Mouse (Mus musculus): ENCODE data around the gene Cst7. TPM values are rescaled to one million over a fixed set of nuclear protein-coding genes. Genes with fewer than 3 reads are reported as not detected.

Gene Cst7
- polyA plus RNA-seq, 1 experiment from 2014 or later, result 0.26 TPM

- Histone ChIP-seq H3K4me2 (no peak overlapping the region), H3K27me3 (no peaks in the 10 kb centered on the region), H3K4me1 (replicated peaks) (no peaks in the 10 kb centered on the region), H3K36me3 (peaks cover 5% of the 10 kb centered on the region; the same call in 1 of the 2 replicates), H3K9me3 (no peaks in the 10 kb centered on the region), H3K27ac (replicated peaks) (no peak overlapping the region), H3K4me3 (no peak overlapping the region), H3K9ac (no peak overlapping the region)
- ATAC-seq (ENCODE audit: low FRiP score, low read depth), result no peak
- WGBS, result 96% methylated on average over 2 of the region's 2 CpGs
These were observed 30.0 kb downstream of the Cst7 start for GRCm38 (mm10) chr2:150600263-150600662.

- 87% methylated on average over 2 of the region's 2 CpGs for WGBS
- no peaks in the 10 kb centered on the region for H3K9me3 ChIP-seq
- ATAC-seq (ENCODE audit: low FRiP score, low read depth), result no peak
- H3K9ac ChIP-seq, result no peak overlapping the region
- no peaks in the 10 kb centered on the region for H3K27me3 ChIP-seq
- no peak overlapping the region for H3K4me3 ChIP-seq
- H3K4me1 ChIP-seq (replicated peaks), result peaks cover 3% of the 10 kb centered on the region
- H3K27ac ChIP-seq (replicated peaks), result no peak overlapping the region
- no peak overlapping the region for H3K4me2 ChIP-seq
- H3K36me3 ChIP-seq, result peaks cover 3% of the 10 kb centered on the region; the same call in 1 of the 2 replicates
These were observed 32.0 kb downstream of the Cst7 start for GRCm38 (mm10) chr2:150602166-150602565.

DNA sequence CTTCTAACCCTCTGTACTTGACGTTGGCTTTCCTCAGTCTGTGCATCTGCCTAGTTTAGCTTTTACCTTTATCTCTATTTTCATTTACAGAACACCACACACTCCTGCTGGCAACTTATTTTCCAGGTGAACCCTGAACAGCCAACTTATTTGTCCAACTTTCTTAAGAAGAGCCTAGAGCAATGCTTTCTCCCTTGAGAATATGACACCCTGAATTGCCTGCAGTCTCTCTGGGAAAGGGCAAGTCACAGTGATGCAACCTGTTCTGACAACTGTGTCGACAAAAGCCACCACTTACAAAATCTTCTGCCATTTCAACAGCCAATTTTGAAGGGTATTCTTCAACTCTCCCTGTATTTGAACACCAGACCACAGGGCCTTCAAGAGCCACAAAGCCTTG, 34.6 kb downstream of the Cst7 start:
- WGBS, result 85% methylated on average over 2 of the region's 2 CpGs
- Histone ChIP-seq H3K9ac (no peak overlapping the region), H3K9me3 (no peaks in the 10 kb centered on the region), H3K4me1 (replicated peaks) (peaks cover 17% of the 10 kb centered on the region), H3K4me2 (no peak overlapping the region), H3K4me3 (no peak overlapping the region), H3K36me3 (no peaks in the 10 kb centered on the region), H3K27ac (replicated peaks) (no peak overlapping the region), H3K27me3 (no peaks in the 10 kb centered on the region)
- ATAC-seq (ENCODE audit: low FRiP score, low read depth), result no peak

DNA sequence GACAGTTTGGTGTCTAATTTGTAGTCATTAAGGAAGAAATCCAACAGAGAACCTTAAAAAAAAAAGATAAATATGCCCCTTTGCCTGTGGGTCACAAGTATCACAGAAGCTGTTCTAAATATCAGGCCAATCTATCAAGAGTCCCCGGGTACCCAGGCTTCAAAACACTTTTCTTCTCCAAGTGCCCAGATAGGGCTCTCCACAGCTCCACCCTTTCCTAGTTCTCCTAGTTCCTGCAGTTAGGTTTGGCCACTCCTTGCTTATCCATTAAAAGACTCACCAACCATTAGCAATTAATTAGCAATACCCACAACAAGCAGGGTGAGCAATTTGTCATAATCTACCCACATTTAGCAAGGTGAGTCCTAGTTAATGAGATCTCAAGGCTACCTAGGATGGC, 36.9 kb downstream of the Cst7 start:
- Histone ChIP-seq H3K9me3 (no peaks in the 10 kb centered on the region), H3K9ac (0 out of 2 replicates have a peak overlapping the region, but pooled peaks have one; percentile 22), H3K4me3 (peak overlapping the region; percentile 85), H3K27me3 (no peaks in the 10 kb centered on the region), H3K27ac (replicated peaks) (no peak overlapping the region), H3K4me1 (replicated peaks) (peaks cover 17% of the 10 kb centered on the region), H3K4me2 (peak overlapping the region; percentile 68), H3K36me3 (no peaks in the 10 kb centered on the region)
- no peak for ATAC-seq (ENCODE audit: low FRiP score, low read depth)
- 83% methylated on average over 1 of the region's 1 CpGs for WGBS

DNA sequence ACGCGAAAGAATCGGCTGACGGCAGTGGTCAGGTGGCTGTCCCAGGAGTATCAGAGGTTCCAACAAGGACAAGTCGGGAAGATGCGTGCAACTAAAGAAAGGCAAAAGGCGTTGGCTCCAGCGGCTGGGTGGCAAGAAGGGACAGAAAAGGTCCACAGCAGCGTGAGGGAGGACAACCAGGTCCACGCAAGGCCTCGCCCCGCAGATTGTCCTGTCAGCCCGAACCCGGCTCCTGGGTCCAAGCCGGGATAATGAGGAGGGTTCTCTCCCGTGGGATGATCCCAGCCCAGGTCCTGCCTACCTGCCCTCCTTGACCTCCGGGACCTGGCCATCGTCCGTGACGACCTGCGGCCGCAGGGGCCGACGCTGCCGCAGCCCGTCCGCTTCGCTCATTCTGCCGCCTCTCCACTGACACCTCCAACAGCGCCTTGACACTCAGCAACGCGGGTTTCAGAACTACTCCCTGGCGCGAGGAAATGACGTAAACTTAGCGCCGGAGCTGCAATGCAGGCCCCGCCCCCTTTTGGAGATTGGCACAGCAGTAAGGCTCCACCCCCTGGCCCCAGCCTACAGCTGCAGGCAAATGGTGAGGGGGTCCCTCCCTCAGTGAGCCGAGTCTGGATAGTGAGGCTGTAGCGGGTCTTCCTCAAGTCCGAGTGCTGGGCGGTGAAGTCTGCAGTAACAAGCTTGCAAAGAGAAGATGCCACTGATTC, 38.0 kb downstream of the Cst7 start, which contains the start of gene Apmap:
Apmap (minus strand) TSS at position 481 of the 713 bp plus-strand sequence.
- WGBS, result under 1% methylated on average over 42 of the region's 42 CpGs

GRCm38 (mm10) chr2:150608872-150609560, 38.8 kb downstream of the Cst7 start:
- Histone ChIP-seq H3K9me3 (no peaks in the 10 kb centered on the region), H3K4me3 (peak overlapping the region; percentile 85), H3K27ac (replicated peaks) (peak overlapping the region; percentile 68), H3K36me3 (no peaks in the 10 kb centered on the region), H3K27me3 (no peaks in the 10 kb centered on the region), H3K9ac (peak overlapping the region; percentile 84), H3K4me1 (replicated peaks) (peaks cover 17% of the 10 kb centered on the region), H3K4me2 (peak overlapping the region; percentile 68)
- peak; percentile 49 for ATAC-seq (ENCODE audit: low FRiP score, low read depth)
- WGBS, result under 1% methylated on average over 10 of the region's 10 CpGs

More for the DNA sequence above, 38.0 kb downstream of the Cst7 start, which contains the start of gene Apmap:
- Histone ChIP-seq H3K27me3 (no peaks in the 10 kb centered on the region), H3K9me3 (no peaks in the 10 kb centered on the region), H3K4me2 (peak within 1 kb of the TSS; percentile 68), H3K36me3 (no peaks in the 10 kb centered on the region), H3K4me3 (peak within 1 kb of the TSS; percentile 85), H3K4me1 (replicated peaks) (peaks cover 17% of the 10 kb centered on the region), H3K9ac (peak within 1 kb of the TSS; percentile 84), H3K27ac (replicated peaks) (peak within 1 kb of the TSS; percentile 68)
- ATAC-seq (ENCODE audit: low FRiP score, low read depth), result peak; percentile 98

DNA sequence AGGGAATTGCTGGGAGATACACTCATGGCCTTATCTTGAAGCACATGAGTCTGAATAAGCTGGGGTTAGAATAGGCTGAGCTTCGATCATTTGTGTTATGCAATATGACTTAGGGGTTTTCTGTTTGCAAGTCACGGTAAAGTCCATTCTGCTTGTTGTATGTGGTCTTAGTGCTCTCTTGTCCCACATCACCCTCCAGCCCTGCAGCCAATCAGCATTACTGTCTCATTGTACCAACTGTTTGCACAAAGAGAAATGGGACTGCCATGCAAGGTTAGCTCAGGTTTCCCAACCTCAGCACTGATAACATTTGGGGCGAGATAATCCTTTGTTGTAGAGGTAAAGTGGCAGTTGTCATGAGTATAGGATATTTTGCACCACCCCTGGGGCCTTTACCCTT, 39.9 kb downstream of the Cst7 start:
- H3K4me2 ChIP-seq, result no peak overlapping the region
- WGBS, result 80% methylated on average over 3 of the region's 3 CpGs
- peaks cover 17% of the 10 kb centered on the region for H3K4me1 ChIP-seq (replicated peaks)
- H3K9me3 ChIP-seq, result no peaks in the 10 kb centered on the region
- no peak overlapping the region for H3K4me3 ChIP-seq
- H3K27ac ChIP-seq (replicated peaks), result no peak overlapping the region
- no peaks in the 10 kb centered on the region for H3K36me3 ChIP-seq
- no peaks in the 10 kb centered on the region for H3K27me3 ChIP-seq
- no peak for ATAC-seq (ENCODE audit: low FRiP score, low read depth)
- H3K9ac ChIP-seq, result no peak overlapping the region

DNA sequence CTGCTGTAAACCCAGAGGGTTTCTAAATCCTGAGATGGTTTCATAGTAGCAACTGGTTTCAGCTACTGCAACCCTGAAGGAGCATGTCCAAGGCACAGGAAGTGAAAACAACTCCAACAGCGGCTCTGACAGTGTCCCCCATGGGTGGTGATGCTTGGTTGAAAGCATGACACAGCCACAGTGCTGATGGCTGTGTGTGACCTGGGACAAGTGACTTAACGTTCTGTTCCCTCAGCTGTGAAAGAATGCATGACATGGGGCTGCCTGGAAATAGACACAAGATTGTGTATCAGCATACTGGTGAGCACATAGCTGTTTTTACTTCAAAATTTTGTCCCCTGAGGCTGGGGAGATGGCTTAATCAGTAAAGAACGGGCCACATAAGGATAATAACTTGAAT, 51.5 kb downstream of the Cst7 start:
- H3K9ac ChIP-seq, result no peak overlapping the region
- H3K4me1 ChIP-seq (replicated peaks), result no peaks in the 10 kb centered on the region
- peaks cover 3% of the 10 kb centered on the region; the same call in 1 of the 2 replicates for H3K36me3 ChIP-seq
- H3K27me3 ChIP-seq, result no peaks in the 10 kb centered on the region
- ATAC-seq (ENCODE audit: low FRiP score, low read depth), result no peak
- no peak overlapping the region for H3K4me3 ChIP-seq
- H3K9me3 ChIP-seq, result no peaks in the 10 kb centered on the region
- no peak overlapping the region for H3K27ac ChIP-seq (replicated peaks)
- 77% methylated on average over 3 of the region's 3 CpGs for WGBS
- H3K4me2 ChIP-seq, result no peak overlapping the region

- H3K36me3 ChIP-seq, result peaks cover 3% of the 10 kb centered on the region; the same call in 1 of the 2 replicates
- no peak overlapping the region for H3K4me2 ChIP-seq
These were observed 53.7 kb downstream of the Cst7 start for GRCm38 (mm10) chr2:150623957-150624356.

DNA sequence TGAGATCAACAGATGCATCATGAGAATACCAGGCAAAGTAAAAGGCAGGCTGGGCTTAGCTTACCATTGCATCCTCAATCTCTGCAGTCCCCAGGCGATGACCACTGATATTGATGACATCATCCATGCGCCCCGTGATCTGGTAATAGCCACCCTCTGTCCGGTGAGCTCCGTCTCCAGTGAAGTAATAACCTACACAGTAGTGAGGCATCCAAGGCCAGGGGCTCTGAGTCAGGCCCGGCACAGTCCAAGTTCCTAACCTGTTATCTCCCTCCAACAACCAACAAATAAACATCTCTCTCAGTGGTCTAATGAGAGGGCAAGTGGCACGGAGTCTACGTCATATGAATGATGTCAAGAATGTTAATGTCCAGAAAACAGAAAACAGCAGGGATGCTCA, 54.7 kb downstream of the Cst7 start:
- H3K9ac ChIP-seq, result no peak overlapping the region
- H3K27ac ChIP-seq (replicated peaks), result no peak overlapping the region
- H3K4me3 ChIP-seq, result no peak overlapping the region
- WGBS, result 95% methylated on average over 8 of the region's 8 CpGs
- H3K9me3 ChIP-seq, result no peaks in the 10 kb centered on the region
- H3K36me3 ChIP-seq, result peaks cover 3% of the 10 kb centered on the region; the same call in 1 of the 2 replicates
- H3K4me2 ChIP-seq, result no peak overlapping the region
- ATAC-seq (ENCODE audit: low FRiP score, low read depth), result no peak
- no peaks in the 10 kb centered on the region for H3K4me1 ChIP-seq (replicated peaks)
- H3K27me3 ChIP-seq, result no peaks in the 10 kb centered on the region

More at GRCm38 (mm10) chr2:150623957-150624356, 53.7 kb downstream of the Cst7 start:
- H3K27ac ChIP-seq (replicated peaks), result no peak overlapping the region
- no peak overlapping the region for H3K4me3 ChIP-seq
- H3K4me1 ChIP-seq (replicated peaks), result no peaks in the 10 kb centered on the region
- no peaks in the 10 kb centered on the region for H3K27me3 ChIP-seq
- no peak overlapping the region for H3K9ac ChIP-seq
- no peak for ATAC-seq (ENCODE audit: low FRiP score, low read depth)
- no peaks in the 10 kb centered on the region for H3K9me3 ChIP-seq
- WGBS, result 94% methylated on average over 3 of the region's 3 CpGs

- ATAC-seq (ENCODE audit: low FRiP score, low read depth), result no peak
- H3K4me2 ChIP-seq, result no peak overlapping the region
- 76% methylated on average over 6 of the region's 6 CpGs for WGBS
- H3K27me3 ChIP-seq, result no peaks in the 10 kb centered on the region
- no peaks in the 10 kb centered on the region for H3K4me1 ChIP-seq (replicated peaks)
- peaks cover 3% of the 10 kb centered on the region; the same call in 1 of the 2 replicates for H3K36me3 ChIP-seq
- H3K9ac ChIP-seq, result no peak overlapping the region
- H3K27ac ChIP-seq (replicated peaks), result no peak overlapping the region
- H3K4me3 ChIP-seq, result no peak overlapping the region
- H3K9me3 ChIP-seq, result no peaks in the 10 kb centered on the region
These were observed 56.9 kb downstream of the Cst7 start for GRCm38 (mm10) chr2:150627140-150627539.
